Mouse (Mus musculus) heart, adult 9 months (tissue): Measurements from ENCODE around the gene Ick.
A peak's percentile ranks its signal among the peaks of the same experiment; 100 is the strongest.

Experiments used
- DNase-seq, 2 experiments: peaks; one replicate each; pipeline ENCODE4 v3.0.0; 2022; ENCODE audit warnings: low spot score in 2 of 2

Gene Ick

GRCm38 (mm10) chr9:78104973-78105372 is 4.0 kb upstream of the Ick start:
- DNase-seq = no peak

- no peak for DNase-seq
These were observed 3.5 kb upstream of the Ick start for GRCm38 (mm10) chr9:78105501-78105932.

GRCm38 (mm10) chr9:78106821-78107220 is 2.2 kb upstream of the Ick start:
- DNase-seq = no peak

GRCm38 (mm10) chr9:78107582-78107911 is 1.4 kb upstream of the Ick start:
- DNase-seq = no peak

- DNase-seq = peak; percentile 84 to 86
These were observed 838 bp upstream of the Ick start for GRCm38 (mm10) chr9:78107912-78108795.

GRCm38 (mm10) chr9:78109656-78110055 is 664 bp downstream of the Ick start:
- peak in 1 of 2 experiments; percentile 21 for DNase-seq

GRCm38 (mm10) chr9:78111456-78111855 is 2.5 kb downstream of the Ick start:
- DNase-seq = no peak

GRCm38 (mm10) chr9:78112770-78113537 is 4.0 kb downstream of the Ick start:
- DNase-seq = peak; percentile 94 to 95

- DNase-seq = no peak
These were observed 4.5 kb downstream of the Ick start for GRCm38 (mm10) chr9:78113538-78113885.

GRCm38 (mm10) chr9:78115746-78116145 is 6.8 kb downstream of the Ick start:
- peak; percentile 44 to 49 for DNase-seq

- DNase-seq = no peak
These were observed 8.7 kb downstream of the Ick start for GRCm38 (mm10) chr9:78117690-78118089.

- DNase-seq = peak; percentile 40 to 67
These were observed 12.4 kb downstream of the Ick start for GRCm38 (mm10) chr9:78121358-78121757.

GRCm38 (mm10) chr9:78121985-78122384 is 13.0 kb downstream of the Ick start:
- DNase-seq = no peak

GRCm38 (mm10) chr9:78122939-78123712 is 14.1 kb downstream of the Ick start:
- peak in 1 of 2 experiments; percentile 21 for DNase-seq

GRCm38 (mm10) chr9:78124297-78124696 is 15.3 kb downstream of the Ick start:
- DNase-seq = no peak

GRCm38 (mm10) chr9:78126007-78126406 is 17.0 kb downstream of the Ick start:
- no peak for DNase-seq

GRCm38 (mm10) chr9:78126643-78127042 is 17.7 kb downstream of the Ick start:
- no peak for DNase-seq

- DNase-seq = no peak
These were observed 26.7 kb downstream of the Ick start for GRCm38 (mm10) chr9:78135658-78136057.

GRCm38 (mm10) chr9:78138044-78138676 is 29.2 kb downstream of the Ick start:
- peak; percentile 47 to 70 for DNase-seq

- peak; percentile 40 to 50 for DNase-seq
These were observed 30.5 kb downstream of the Ick start for GRCm38 (mm10) chr9:78139463-78139862.

GRCm38 (mm10) chr9:78146099-78146498 is 37.1 kb downstream of the Ick start:
- no peak for DNase-seq

- DNase-seq = no peak
These were observed 37.6 kb downstream of the Ick start for GRCm38 (mm10) chr9:78146627-78147026.
